Mouse (Mus musculus) limb, embryonic 10.5 days (tissue): Measurements from ENCODE around the gene Vmn1r34. TPM values are rescaled to one million over a fixed set of nuclear protein-coding genes. Genes with fewer than 3 reads are reported as not detected.
"Not testable (repeated sequence)": the region's sequence is repeated elsewhere in the genome, so short reads cannot be mapped to it uniquely, and the experiment has no call there.

ENCODE experiments used
- DNase-seq: peaks from one replicate; pipeline ENCODE4 v3.0.0-alpha.2; 2017; ENCODE audit warnings: low spot score
- H3K27ac ChIP-seq: fragments of 300-500 bp; sonication (generic); 2 replicates; pipeline ENCODE4 v1.5.1; 2016; ENCODE audit warnings: mild to moderate bottlenecking
- H3K27me3 ChIP-seq: fragments of 300-500 bp; sonication (generic); 2 replicates; pipeline ENCODE4 v1.6.1; 2016; ENCODE audit warnings: low read depth, mild to moderate bottlenecking; ENCODE audit not compliant: poor library complexity, severe bottlenecking
- H3K36me3 ChIP-seq: fragments of 300-500 bp; sonication (generic); 2 replicates; pipeline ENCODE4 v1.6.1; 2016; ENCODE audit warnings: mild to moderate bottlenecking, moderate library complexity
- H3K4me1 ChIP-seq: fragments of 300-500 bp; sonication (generic); 2 replicates; pipeline ENCODE4 v1.6.1; 2016
- H3K4me3 ChIP-seq: fragments of 300-500 bp; sonication (generic); 2 replicates; pipeline ENCODE4 v1.5.1; 2016; ENCODE audit warnings: mild to moderate bottlenecking, moderate library complexity
- H3K9me3 ChIP-seq: fragments of 300-500 bp; sonication (generic); replicated peaks from 2 replicates; pipeline ENCODE4 v1.6.1; 2016; ENCODE audit warnings: mild to moderate bottlenecking
- WGBS: fragments of 180-500 bp; shearing (Covaris S2); methylation state at CpG from one replicate; pipeline ENCODE4 v1.1.7; 2016; 5-methylcytosine and 5-hydroxymethylcytosine counted together
- polyA plus RNA-seq: library from polyadenylated mRNA; unstranded; fragments of >200 nt; fragmentation: Nextera tagmentation; extraction: Ambion mirVana; gene quantifications from 2 replicates; pipeline ENCODE4 v1.2.1, GENCODE M21; 2016

The Vmn1r34 gene
- polyA plus RNA-seq, result not detected in 2 replicates

DNA sequence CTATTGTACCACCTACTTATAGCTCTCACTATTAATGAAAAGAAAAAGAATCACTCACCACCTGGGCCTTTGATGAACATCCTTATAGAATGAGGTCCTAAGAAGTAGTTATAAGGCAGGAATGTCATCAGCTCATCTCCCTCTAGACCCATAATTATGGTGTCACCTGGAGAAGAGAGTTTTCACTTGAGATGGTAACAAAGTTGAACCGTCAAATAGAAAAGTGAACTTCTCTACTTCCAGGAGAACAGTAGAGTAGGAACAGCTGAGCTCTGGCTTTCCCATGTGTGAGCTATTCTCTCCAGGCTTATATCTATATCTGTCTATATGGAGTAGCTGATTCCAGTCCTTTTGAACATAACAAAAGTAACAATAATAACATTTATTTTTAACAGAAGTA lies at the start of gene Vmn1r34:
TSS of gene Vmn1r34 (minus strand) at position 101 of the 400 bp plus-strand sequence.
- Histone ChIP-seq H3K36me3 (no peaks in the 10 kb centered on the region), H3K9me3 (no peaks in the 10 kb centered on the region), H3K4me1 (no peaks in the 10 kb centered on the region), H3K27me3 (no peaks in the 10 kb centered on the region), H3K27ac (no peak within 1 kb of the TSS), H3K4me3 (no peak within 1 kb of the TSS)
- no peak for DNase-seq
- 87% methylated on average over 1 of the region's 1 CpGs for whole genome bisulfite sequencing

DNA sequence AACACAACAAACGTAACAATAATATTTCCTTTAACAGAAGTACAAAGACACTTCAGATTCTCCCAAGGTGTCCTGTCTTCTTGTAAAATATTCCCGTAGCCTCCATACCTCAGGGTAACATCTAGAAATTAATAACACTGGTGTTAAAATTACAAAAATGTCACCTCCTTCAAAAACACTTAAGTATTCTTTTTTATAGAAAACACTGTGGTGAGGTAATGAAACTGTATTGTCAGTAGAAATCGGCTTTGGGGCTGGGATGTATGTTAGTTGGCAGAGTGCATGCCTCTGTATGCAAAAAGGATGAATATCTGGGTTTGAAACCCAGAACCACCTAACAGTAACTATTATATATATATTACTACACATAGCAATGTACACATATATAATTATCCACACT lies 42.1 kb upstream of the Vmn1r34 start, which contains the start of gene Vmn1r35:
TSS of gene Vmn1r35 (minus strand) at position 101 of the 400 bp plus-strand sequence.
- Histone ChIP-seq H3K9me3 (no peaks in the 10 kb centered on the region), H3K27ac (no peak within 1 kb of the TSS), H3K4me1 (no peaks in the 10 kb centered on the region), H3K4me3 (no peak within 1 kb of the TSS), H3K36me3 (no peaks in the 10 kb centered on the region), H3K27me3 (no peaks in the 10 kb centered on the region)
- DNase-seq, result no peak
- WGBS, result 88% methylated on average over 3 of the region's 3 CpGs

DNA sequence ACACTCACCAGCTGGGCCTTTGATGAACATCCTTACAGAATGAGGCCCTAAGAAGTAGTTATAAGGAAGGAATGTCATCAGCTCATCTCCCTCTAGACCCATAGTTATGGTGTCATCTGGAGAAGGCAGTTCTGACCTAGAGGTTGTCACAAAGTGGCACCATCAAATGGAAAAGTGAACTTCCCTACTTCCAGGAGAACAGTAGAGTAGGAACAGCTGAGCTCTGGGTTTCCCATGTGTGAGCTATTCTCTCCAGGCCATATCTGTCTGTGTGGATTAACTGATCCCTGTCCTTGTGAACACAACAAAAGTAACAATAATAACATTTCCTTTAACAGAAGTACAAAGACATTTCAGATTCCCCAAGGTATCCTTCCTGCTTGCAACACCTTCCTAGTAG lies 25.5 kb downstream of the Vmn1r34 start, which contains the start of gene Vmn1r33:
TSS of gene Vmn1r33 (minus strand) at position 101 of the 400 bp plus-strand sequence.
- not testable (repeated sequence) for H3K27me3 ChIP-seq, H3K4me3 ChIP-seq, H3K36me3 ChIP-seq, DNase-seq, H3K27ac ChIP-seq, H3K9me3 ChIP-seq, H3K4me1 ChIP-seq

DNA sequence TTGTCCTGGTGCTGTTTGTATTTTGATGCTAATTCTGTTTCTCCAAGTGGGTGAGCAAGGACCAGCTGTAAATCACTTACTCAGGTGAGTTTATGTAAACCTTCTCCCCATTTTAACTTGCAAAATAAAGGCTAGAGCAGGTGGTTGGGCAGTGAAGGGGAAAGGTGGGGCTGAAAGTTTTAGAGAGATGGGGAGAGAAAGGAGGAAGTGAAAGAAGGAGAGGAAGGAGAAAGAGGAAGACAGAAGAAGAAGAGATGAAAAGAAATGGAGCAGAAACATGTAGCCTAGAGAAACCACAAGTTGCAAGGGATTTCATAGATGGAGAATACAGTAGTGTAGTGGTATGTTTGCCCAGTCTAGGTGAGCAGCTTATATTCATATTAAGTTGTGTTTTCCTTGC lies 47.9 kb downstream of the Vmn1r34 start:
- Histone ChIP-seq H3K27me3 (no peaks in the 10 kb centered on the region), H3K9me3 (no peaks in the 10 kb centered on the region)
- DNase-seq, result no peak

More for the DNA sequence above, 47.9 kb downstream of the Vmn1r34 start:
- Histone ChIP-seq H3K4me1 (no peaks in the 10 kb centered on the region), H3K36me3 (no peaks in the 10 kb centered on the region), H3K4me3 (no peak overlapping the region), H3K27ac (no peak overlapping the region)

Other genes with a start within 250 kb of the Vmn1r34 start
- 146 and 153 TPM in 2 replicates for gene Mad2l1, start 108.5 kb downstream of the Vmn1r34 start, polyA plus RNA-seq
- 0.14 and 0.18 TPM in 2 replicates for gene Vmn1r32, start 83.8 kb downstream of the Vmn1r34 start, polyA plus RNA-seq
- not detected in 2 replicates for gene Vmn1r33, start 25.6 kb downstream of the Vmn1r34 start, polyA plus RNA-seq
- not detected in 2 replicates for gene Vmn1r35, start 42.0 kb upstream of the Vmn1r34 start, polyA plus RNA-seq
- gene Vmn1r36, start 75.3 kb upstream of the Vmn1r34 start, polyA plus RNA-seq, result not detected in 2 replicates
- not detected in 2 replicates for gene Vmn1r37, start 85.5 kb upstream of the Vmn1r34 start, polyA plus RNA-seq
- not detected in 2 replicates for gene Vmn1r38, start 138.7 kb upstream of the Vmn1r34 start, polyA plus RNA-seq
- gene Vmn1r39, start 166.7 kb upstream of the Vmn1r34 start, polyA plus RNA-seq, result not detected in 2 replicates